In the genomic region with DNA sequence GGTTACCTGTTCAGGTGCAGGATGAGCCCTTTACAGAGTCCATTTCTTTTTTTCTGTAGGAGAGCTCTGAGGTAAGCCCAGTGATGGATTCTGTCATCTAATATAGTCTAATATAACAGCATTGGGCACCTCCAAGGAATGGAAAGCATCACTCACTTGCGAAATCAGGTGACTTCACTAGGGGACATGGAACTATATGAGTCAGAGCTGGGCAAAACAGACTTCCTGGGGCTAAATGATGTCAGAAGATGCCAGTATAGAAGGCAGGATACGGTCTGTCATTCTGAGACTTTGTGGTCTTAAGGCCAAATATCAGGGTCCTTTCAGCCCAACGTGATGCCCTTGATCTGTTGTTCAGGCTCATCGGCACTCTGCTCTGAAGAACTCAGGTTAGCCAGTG, we compare ENCODE assay signal across 35 mouse cellular contexts. TPM values are rescaled to one million over a fixed set of nuclear protein-coding genes. Genes with fewer than 3 reads are reported as not detected.
"Had no signal": no experiment of that assay in that cellular context is flagged by ENCODE, and none has a peak within 500 bp of the region (broad histone marks: within the 10 kb centered on the region; RNA-seq: fewer than 3 reads in every experiment).

No protein-coding gene starts in this region.

- H3K4me2 ChIP-seq: heart, embryonic 11.5 days; heart, embryonic 12.5 days; heart, embryonic 13.5 days; heart, embryonic 15.5 days; hindbrain, embryonic 12.5 days; hindbrain, embryonic 13.5 days; hindbrain, embryonic 14.5 days; hindbrain, embryonic 15.5 days; intestine, embryonic 15.5 days; kidney, embryonic 15.5 days had no signal

- H3K4me3 ChIP-seq: heart, embryonic 10.5 days; heart, embryonic 12.5 days; heart, embryonic 13.5 days; heart, embryonic 15.5 days; hindbrain, embryonic 10.5 days; hindbrain, embryonic 12.5 days; hindbrain, embryonic 13.5 days; hindbrain, embryonic 15.5 days; intestine, embryonic 15.5 days; kidney, embryonic 15.5 days; layer of hippocampus, adult 2 months; left cerebral cortex, adult 2 months had no signal

- DNase-seq: heart, postnatal 10 days; heart, postnatal 14 days; heart, postnatal 36 days; heart, postnatal 4 days; kidney, adult 11 months; kidney, adult 18-20 months; kidney, adult 2 months; kidney, adult 9 months; kidney, postnatal 10 days; kidney, postnatal 14 days; kidney, postnatal 25 days; kidney, postnatal 36 days; kidney, postnatal 4 days; layer of hippocampus, adult 9-11 months had no signal

- H3K9me3 ChIP-seq: heart, embryonic 10.5 days; heart, embryonic 12.5 days; heart, embryonic 13.5 days; heart, embryonic 15.5 days; hindbrain, embryonic 10.5 days; hindbrain, embryonic 12.5 days; hindbrain, embryonic 13.5 days; hindbrain, embryonic 15.5 days; intestine, embryonic 15.5 days; kidney, embryonic 15.5 days had no signal

- H3K27ac ChIP-seq: heart, embryonic 10.5 days; heart, embryonic 13.5 days; heart, embryonic 15.5 days; hindbrain, embryonic 10.5 days; hindbrain, embryonic 12.5 days; hindbrain, embryonic 13.5 days; hindbrain, embryonic 14.5 days; hindbrain, embryonic 15.5 days; hindbrain, postnatal 0 days; intestine, embryonic 15.5 days; kidney, embryonic 15.5 days; kidney, postnatal 0 days; layer of hippocampus, adult 2 months; left cerebral cortex, adult 2 months had no signal

- H3K27me3 ChIP-seq: heart, embryonic 12.5 days; heart, embryonic 13.5 days; heart, embryonic 15.5 days; hindbrain, embryonic 12.5 days; hindbrain, embryonic 13.5 days; hindbrain, embryonic 15.5 days; intestine, embryonic 15.5 days; kidney, embryonic 15.5 days had no signal

- H3K4me1 ChIP-seq: heart, embryonic 10.5 days; heart, embryonic 15.5 days; hindbrain, embryonic 10.5 days; hindbrain, embryonic 12.5 days; hindbrain, embryonic 13.5 days; hindbrain, embryonic 15.5 days had no signal

- H3K9ac ChIP-seq: heart, embryonic 12.5 days; heart, embryonic 13.5 days; heart, embryonic 15.5 days; hindbrain, embryonic 12.5 days; hindbrain, embryonic 13.5 days; hindbrain, embryonic 14.5 days; hindbrain, embryonic 15.5 days; intestine, embryonic 15.5 days; kidney, embryonic 15.5 days had no signal

- H3K36me3 ChIP-seq: heart, embryonic 10.5 days; heart, embryonic 12.5 days; heart, embryonic 13.5 days; heart, embryonic 15.5 days; hindbrain, embryonic 10.5 days; hindbrain, embryonic 12.5 days; hindbrain, embryonic 13.5 days; hindbrain, embryonic 15.5 days; intestine, embryonic 15.5 days; kidney, embryonic 15.5 days had no signal

- ATAC-seq: hindbrain, embryonic 16.5 days; hindbrain, postnatal 0 days; inflammation-experienced regulatory T-cells, adult 6 months; intestine, embryonic 15.5 days; intestine, embryonic 16.5 days; intestine, postnatal 0 days had no signal

RNA-seq across cellular contexts. Expression of gene Dclk3, which starts 35.7 kb away (rescaled TPM):
- total RNA-seq: hematopoietic stem cell, adult 5-6 weeks had no signal
- polyA plus RNA-seq: inflammation-experienced regulatory T-cells, adult 6 months had no signal
